Mouse (Mus musculus): ENCODE measurements around the gene 1700001P01Rik. TPM values are rescaled to one million over a fixed set of nuclear protein-coding genes. Genes with fewer than 3 reads are reported as not detected.
A peak's percentile ranks its signal among the peaks of the same experiment; 100 is the strongest.
"Not testable (repeated sequence)": the region's sequence is repeated elsewhere in the genome, so short reads cannot be mapped to it uniquely, and the experiment has no call there.

1700001P01Rik gene
- polyA plus RNA-seq, 1 experiment = not detected

- Histone ChIP-seq H3K27ac (replicated peaks; ENCODE audit: low read depth, low read length) (peak overlapping the region; percentile 81), H3K4me1 (ENCODE audit: control insufficient read depth, insufficient read depth, insufficient read length, low read length) (peaks cover 53% of the 10 kb centered on the region), H3K4me3 (ENCODE audit: insufficient read depth, low read depth, low read length) (0 out of 2 replicates have a peak overlapping the region, but pooled peaks have one; percentile 1)
Observed at GRCm38 (mm10) chr11:97803847-97804246, 28.1 kb upstream of the 1700001P01Rik start.

GRCm38 (mm10) chr11:97802495-97802894, 26.8 kb upstream of the 1700001P01Rik start:
- H3K4me1 ChIP-seq (ENCODE audit: control insufficient read depth, insufficient read depth, insufficient read length, low read length) = peaks cover 41% of the 10 kb centered on the region
- H3K4me3 ChIP-seq (ENCODE audit: insufficient read depth, low read depth, low read length) = 0 out of 2 replicates have a peak overlapping the region, but pooled peaks have one; percentile 15

GRCm38 (mm10) chr11:97802194-97802470, 26.4 kb upstream of the 1700001P01Rik start:
- peaks cover 38% of the 10 kb centered on the region for H3K4me1 ChIP-seq (ENCODE audit: control insufficient read depth, insufficient read depth, insufficient read length, low read length)
- H3K27ac ChIP-seq (replicated peaks; ENCODE audit: low read depth, low read length) = peak overlapping the region; percentile 95
- peak overlapping the region; percentile 99 for H3K4me3 ChIP-seq (ENCODE audit: insufficient read depth, low read depth, low read length)

More at GRCm38 (mm10) chr11:97802495-97802894, 26.8 kb upstream of the 1700001P01Rik start:
- peak overlapping the region; percentile 95 for H3K27ac ChIP-seq (replicated peaks; ENCODE audit: low read depth, low read length)

- H3K27ac ChIP-seq (replicated peaks; ENCODE audit: low read depth, low read length) = peak overlapping the region; percentile 95
- H3K4me1 ChIP-seq (ENCODE audit: control insufficient read depth, insufficient read depth, insufficient read length, low read length) = peaks cover 34% of the 10 kb centered on the region
- H3K4me3 ChIP-seq (ENCODE audit: insufficient read depth, low read depth, low read length) = peak overlapping the region; percentile 99
Observed at GRCm38 (mm10) chr11:97801409-97802193, 25.9 kb upstream of the 1700001P01Rik start.

GRCm38 (mm10) chr11:97800691-97801408, 25.1 kb upstream of the 1700001P01Rik start:
- Histone ChIP-seq H3K4me1 (ENCODE audit: control insufficient read depth, insufficient read depth, insufficient read length, low read length) (peaks cover 26% of the 10 kb centered on the region), H3K4me3 (ENCODE audit: insufficient read depth, low read depth, low read length) (peak overlapping the region; percentile 99), H3K27ac (replicated peaks; ENCODE audit: low read depth, low read length) (peak overlapping the region; percentile 95)

- Histone ChIP-seq H3K4me1 (ENCODE audit: control insufficient read depth, insufficient read depth, insufficient read length, low read length) (peaks cover 20% of the 10 kb centered on the region), H3K4me3 (ENCODE audit: insufficient read depth, low read depth, low read length) (peak overlapping the region; percentile 99), H3K27ac (replicated peaks; ENCODE audit: low read depth, low read length) (peak overlapping the region; percentile 96)
Observed at GRCm38 (mm10) chr11:97799994-97800690, 24.4 kb upstream of the 1700001P01Rik start.

GRCm38 (mm10) chr11:97799146-97799993, 23.7 kb upstream of the 1700001P01Rik start:
- Histone ChIP-seq H3K4me1 (ENCODE audit: control insufficient read depth, insufficient read depth, insufficient read length, low read length) (peaks cover 14% of the 10 kb centered on the region), H3K27ac (replicated peaks; ENCODE audit: low read depth, low read length) (peak overlapping the region; percentile 96), H3K4me3 (ENCODE audit: insufficient read depth, low read depth, low read length) (peak overlapping the region; percentile 99)

- Histone ChIP-seq H3K27ac (replicated peaks; ENCODE audit: low read depth, low read length) (peak within 1 kb of the TSS; percentile 96), H3K4me3 (ENCODE audit: insufficient read depth, low read depth, low read length) (peak within 1 kb of the TSS; percentile 99), H3K4me1 (ENCODE audit: control insufficient read depth, insufficient read depth, insufficient read length, low read length) (peaks cover 12% of the 10 kb centered on the region)
Observed at GRCm38 (mm10) chr11:97798782-97799145, 23.0 kb upstream of the 1700001P01Rik start, which contains the start of gene Lasp1. Lasp1 (plus strand) TSS chr11:97799000.

- Histone ChIP-seq H3K4me3 (ENCODE audit: insufficient read depth, low read depth, low read length) (no peak overlapping the region), H3K27ac (replicated peaks; ENCODE audit: low read depth, low read length) (peak overlapping the region; percentile 26; the same call in 1 of the 2 replicates)
Observed at GRCm38 (mm10) chr11:97798083-97798435, 22.3 kb upstream of the 1700001P01Rik start.

GRCm38 (mm10) chr11:97797369-97798082, 21.8 kb upstream of the 1700001P01Rik start:
- Histone ChIP-seq H3K4me1 (ENCODE audit: control insufficient read depth, insufficient read depth, insufficient read length, low read length) (peaks cover 12% of the 10 kb centered on the region), H3K27ac (replicated peaks; ENCODE audit: low read depth, low read length) (peak overlapping the region; percentile 26; the same call in 1 of the 2 replicates), H3K4me3 (ENCODE audit: insufficient read depth, low read depth, low read length) (no peak overlapping the region)

More at GRCm38 (mm10) chr11:97798083-97798435, 22.3 kb upstream of the 1700001P01Rik start:
- peaks cover 12% of the 10 kb centered on the region for H3K4me1 ChIP-seq (ENCODE audit: control insufficient read depth, insufficient read depth, insufficient read length, low read length)

- Histone ChIP-seq H3K4me1 (ENCODE audit: control insufficient read depth, insufficient read depth, insufficient read length, low read length) (peaks cover 6% of the 10 kb centered on the region), H3K4me3 (ENCODE audit: insufficient read depth, low read depth, low read length) (no peak overlapping the region), H3K27ac (replicated peaks; ENCODE audit: low read depth, low read length) (no peak overlapping the region)
Observed at GRCm38 (mm10) chr11:97796910-97797309, 21.2 kb upstream of the 1700001P01Rik start.

- Histone ChIP-seq H3K4me1 (ENCODE audit: control insufficient read depth, insufficient read depth, insufficient read length, low read length) (no peaks in the 10 kb centered on the region), H3K4me3 (ENCODE audit: insufficient read depth, low read depth, low read length) (no peak overlapping the region), H3K27ac (replicated peaks; ENCODE audit: low read depth, low read length) (no peak overlapping the region)
Observed at GRCm38 (mm10) chr11:97793165-97793564, 17.4 kb upstream of the 1700001P01Rik start.

- H3K4me1 ChIP-seq (ENCODE audit: control insufficient read depth, insufficient read depth, insufficient read length, low read length); H3K4me3 ChIP-seq (ENCODE audit: insufficient read depth, low read depth, low read length); H3K27ac ChIP-seq (replicated peaks; ENCODE audit: low read depth, low read length): not testable (repeated sequence)
Observed at GRCm38 (mm10) chr11:97790778-97791438, 15.2 kb upstream of the 1700001P01Rik start.

Data from brown adipose tissue, adult 24 weeks (tissue).